Mouse (Mus musculus) testis, adult 2 months (tissue): ENCODE measurements around the gene Tnf. TPM values are rescaled to one million over a fixed set of nuclear protein-coding genes. Genes with fewer than 3 reads are reported as not detected.
A peak's percentile ranks its signal among the peaks of the same experiment; 100 is the strongest.

Experiments used
- H3K27ac ChIP-seq: fragments of 200-500 bp; 2 replicates; pipeline ENCODE4 v1.5.1; 2012; ENCODE audit warnings: low read depth, low read length; ENCODE audit not compliant: control insufficient read depth, insufficient read depth
- H3K27me3 ChIP-seq: fragments of 200-500 bp; 2 replicates; pipeline ENCODE4 v1.6.1; 2012; ENCODE audit warnings: mild to moderate bottlenecking, low read length, moderate library complexity; ENCODE audit not compliant: control insufficient read depth, insufficient read depth
- H3K36me3 ChIP-seq: fragments of 200-500 bp; 2 replicates; pipeline ENCODE4 v1.6.1; 2012; ENCODE audit warnings: mild to moderate bottlenecking, low read length; ENCODE audit not compliant: control insufficient read depth, insufficient read depth
- H3K4me1 ChIP-seq: fragments of 200-500 bp; 2 replicates; pipeline ENCODE4 v1.6.1; 2012; ENCODE audit warnings: low read length; ENCODE audit not compliant: control insufficient read depth, insufficient read depth
- H3K4me3 ChIP-seq: fragments of 200-500 bp; 2 replicates; pipeline ENCODE4 v1.5.1; 2012; ENCODE audit warnings: low read depth, mild to moderate bottlenecking, low read length, moderate library complexity, mixed read lengths; ENCODE audit not compliant: control insufficient read depth
- CTCF ChIP-seq: fragments of 200-500 bp; IDR thresholded peaks from 2 replicates; pipeline ENCODE4 v1.5.1; 2012; ENCODE audit warnings: low read depth, mild to moderate bottlenecking, inconsistent platforms, low read length, moderate library complexity; ENCODE audit not compliant: control insufficient read depth, insufficient read depth, insufficient replicate concordance
- POLR2A ChIP-seq: fragments of 200-500 bp; IDR thresholded peaks from 2 replicates; pipeline ENCODE4 v1.6.1; 2012; ENCODE audit warnings: low read depth, mild to moderate bottlenecking, inconsistent platforms, low read length, moderate library complexity; ENCODE audit not compliant: control insufficient read depth
- polyA plus RNA-seq: library from polyadenylated mRNA; depleted of rRNA; stranded (reverse); fragments of >200 nt; gene quantifications from 2 replicates; pipeline ENCODE4 v1.2.3, GENCODE M21; 2012

Gene Tnf
- polyA plus RNA-seq, 1 experiment = 0.07 TPM

DNA sequence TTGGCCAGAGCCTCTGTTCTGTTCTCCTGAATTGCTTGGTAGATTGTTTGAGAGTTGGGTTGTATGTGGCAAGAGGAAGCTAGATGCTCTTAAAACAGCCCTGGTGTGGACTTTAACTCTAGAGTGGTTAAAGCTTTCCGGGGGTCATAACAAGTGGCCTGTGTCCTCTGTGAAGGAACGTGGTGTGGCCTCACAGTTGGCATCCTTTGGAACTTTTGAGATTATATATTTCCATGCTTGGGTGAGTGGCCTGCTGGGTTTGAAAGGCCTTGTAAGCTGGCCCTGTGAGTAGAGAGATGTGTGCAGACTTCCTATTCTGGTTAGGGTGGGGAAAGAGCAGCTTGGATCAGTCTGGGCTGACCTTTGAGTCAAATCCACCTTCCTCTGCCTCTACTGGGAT, 43.2 kb upstream of the Tnf start:
- no peak for TF ChIP-seq CTCF
- TF ChIP-seq POLR2A = no peak
- Histone ChIP-seq H3K4me3 (no peak overlapping the region), H3K27ac (no peak overlapping the region), H3K4me1 (peaks cover 17% of the 10 kb centered on the region), H3K36me3 (peaks cover 5% of the 10 kb centered on the region), H3K27me3 (no peaks in the 10 kb centered on the region)

DNA sequence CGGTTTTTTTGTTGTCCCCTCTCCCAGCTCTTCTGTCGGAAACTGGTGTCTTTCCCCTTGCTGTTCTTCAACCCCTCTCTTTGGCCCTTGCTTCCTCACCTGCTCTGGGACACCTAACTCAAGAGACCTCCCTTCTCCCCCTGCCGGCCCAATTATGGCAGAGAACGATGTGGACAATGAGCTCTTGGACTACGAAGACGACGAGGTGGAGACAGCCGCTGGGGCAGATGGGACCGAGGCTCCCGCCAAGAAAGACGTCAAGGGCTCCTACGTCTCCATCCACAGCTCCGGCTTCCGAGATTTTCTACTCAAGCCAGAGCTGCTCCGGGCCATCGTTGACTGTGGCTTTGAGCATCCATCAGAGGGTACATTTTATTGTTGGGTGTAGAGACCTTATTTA, 41.3 kb upstream of the Tnf start:
- H3K4me3 ChIP-seq = peak overlapping the region; percentile 92
- peaks cover 18% of the 10 kb centered on the region for H3K4me1 ChIP-seq
- H3K27ac ChIP-seq = peak overlapping the region; percentile 89
- TF ChIP-seq CTCF (no peak), POLR2A (no peak)
- peaks cover 5% of the 10 kb centered on the region for H3K36me3 ChIP-seq
- no peaks in the 10 kb centered on the region for H3K27me3 ChIP-seq

DNA sequence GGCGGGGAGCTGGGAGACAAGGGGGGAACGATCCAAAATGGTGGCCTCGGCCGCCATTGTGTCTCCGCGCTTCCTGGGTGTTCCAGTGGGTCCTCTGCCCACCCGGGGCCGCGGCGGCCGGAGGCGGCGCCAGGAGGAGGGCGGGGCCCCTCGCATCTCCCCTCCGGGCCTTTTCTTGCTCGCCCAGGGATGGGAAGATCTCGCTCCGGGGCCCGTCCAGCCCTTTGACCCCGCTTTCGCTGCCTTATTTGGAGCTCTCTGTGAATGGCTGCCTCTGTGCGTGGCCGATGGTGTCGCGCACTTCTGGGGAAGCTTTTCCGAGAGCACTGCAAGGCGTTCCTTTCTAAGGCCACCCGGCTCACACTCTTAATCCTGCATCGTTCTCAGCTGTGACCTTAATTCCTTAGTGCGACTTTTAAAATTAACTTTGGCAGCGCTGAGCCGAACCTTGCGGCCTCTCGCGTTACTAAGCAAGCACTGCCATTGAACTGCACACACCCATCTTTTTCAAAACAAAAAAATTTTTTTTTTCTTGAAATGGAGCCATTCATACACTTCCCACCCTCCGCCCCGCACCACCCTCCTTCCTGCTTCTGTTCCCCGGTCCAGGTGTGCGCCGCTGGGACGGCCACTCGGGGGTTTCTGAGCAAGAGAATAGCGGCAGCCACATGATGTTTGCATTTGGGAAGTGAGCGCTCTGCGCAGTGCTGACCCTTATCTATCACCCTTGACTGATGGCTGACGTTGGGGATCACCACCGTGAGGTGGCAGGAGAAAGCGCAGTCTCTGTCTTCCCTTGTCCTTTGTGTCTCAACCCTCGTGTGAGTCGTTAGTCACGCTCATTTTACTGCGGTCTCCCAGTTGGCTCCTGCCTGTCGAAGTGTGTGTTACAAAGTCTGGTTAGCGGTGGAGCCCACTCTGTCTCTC, 40.5 kb upstream of the Tnf start:
- Histone ChIP-seq H3K27ac (peak overlapping the region; percentile 89), H3K4me1 (peaks cover 18% of the 10 kb centered on the region), H3K4me3 (peak overlapping the region; percentile 92), H3K27me3 (no peaks in the 10 kb centered on the region), H3K36me3 (peaks cover 5% of the 10 kb centered on the region)
- TF ChIP-seq POLR2A (no peak; the same call in 1 of the 2 replicates), CTCF (no peak)

DNA sequence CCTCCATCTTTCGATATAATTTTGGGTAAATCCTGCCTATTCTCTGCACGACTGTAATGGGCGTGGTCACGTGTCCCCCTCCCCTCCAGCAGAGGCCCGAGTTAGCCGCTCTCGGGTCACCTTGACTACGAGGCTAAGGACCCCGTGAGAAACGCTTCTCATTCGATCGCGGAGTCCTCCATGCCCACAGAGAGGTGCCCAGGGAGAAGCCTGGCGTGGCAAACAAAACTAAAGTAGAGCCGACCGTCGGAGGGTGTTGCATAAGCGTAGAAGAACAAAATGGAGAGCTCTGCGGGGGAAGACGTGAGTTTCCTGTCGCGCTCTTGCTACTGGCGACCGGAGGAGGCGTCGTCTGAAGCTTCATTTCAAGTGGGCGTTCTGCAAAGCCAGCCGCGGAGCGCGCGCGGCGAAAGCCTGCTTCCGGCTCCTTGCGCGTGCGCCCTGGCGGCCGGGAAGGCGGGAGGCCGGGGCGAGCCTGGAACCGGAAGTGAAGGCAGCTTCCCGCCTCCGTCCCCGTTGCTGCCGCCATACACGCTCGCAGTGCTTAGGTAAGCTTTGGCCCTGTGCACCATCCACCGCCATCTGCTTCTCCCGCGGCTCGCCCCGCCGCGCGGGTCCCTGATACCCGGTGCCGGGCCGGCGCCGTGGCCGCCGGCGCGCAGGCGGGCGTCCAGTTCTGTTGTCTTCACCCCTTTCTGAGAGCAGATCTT, 39.7 kb upstream of the Tnf start, which contains the start of gene Ddx39b:
Gene Ddx39b, plus strand, starts transcription at position 442 of the 710 bp plus-strand sequence.
- Histone ChIP-seq H3K36me3 (peaks cover 5% of the 10 kb centered on the region), H3K27ac (peak within 1 kb of the TSS; percentile 90), H3K4me1 (peaks cover 22% of the 10 kb centered on the region), H3K4me3 (peak within 1 kb of the TSS; percentile 92), H3K27me3 (no peaks in the 10 kb centered on the region)
- TF ChIP-seq POLR2A (peak; percentile 92), CTCF (no peak)

DNA sequence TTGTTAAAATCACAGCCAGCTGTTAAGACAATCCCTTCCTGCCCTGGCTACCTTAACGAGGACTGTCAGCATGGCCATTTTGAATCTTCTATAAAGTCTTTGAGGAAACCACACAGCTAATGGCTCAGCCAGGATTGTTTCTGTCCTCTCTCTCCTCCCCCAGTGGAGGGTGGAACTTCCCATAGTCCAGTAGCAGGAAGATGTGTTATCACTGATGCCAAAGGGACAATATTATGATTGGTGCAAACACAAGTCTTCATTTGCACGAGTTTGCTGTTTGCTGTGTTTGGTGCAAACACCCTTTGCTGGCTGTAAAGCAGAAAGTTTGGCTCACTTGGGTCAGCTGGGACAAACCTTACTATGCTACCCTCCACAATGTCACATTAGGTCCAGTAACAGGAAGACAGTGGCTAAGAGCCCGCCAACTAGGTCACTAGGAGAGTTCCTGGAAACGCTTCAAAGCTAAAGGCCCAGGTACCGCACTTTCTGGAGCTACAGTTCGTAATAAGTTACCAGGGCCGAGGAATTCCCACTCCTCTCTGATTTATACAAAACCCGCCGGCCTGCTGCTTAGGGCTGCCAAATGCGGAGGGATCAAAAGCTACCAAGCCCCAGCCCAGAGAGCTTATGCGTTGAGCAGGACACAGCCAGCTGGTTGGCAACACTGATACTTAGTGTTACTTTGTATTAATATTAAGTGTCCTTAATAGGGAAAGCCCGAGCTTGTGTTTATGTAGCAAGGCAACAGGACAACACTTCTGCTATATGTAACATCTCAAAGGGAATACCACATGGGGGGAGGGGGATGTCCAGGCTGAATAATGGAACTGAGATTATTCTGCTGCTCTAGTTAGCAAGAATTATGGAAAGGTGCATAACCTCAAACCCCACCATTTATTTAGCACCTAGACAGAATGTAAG, 38.8 kb upstream of the Tnf start:
- Histone ChIP-seq H3K36me3 (peaks cover 5% of the 10 kb centered on the region), H3K27ac (peak overlapping the region; percentile 90), H3K4me1 (peaks cover 27% of the 10 kb centered on the region), H3K27me3 (no peaks in the 10 kb centered on the region), H3K4me3 (peak overlapping the region; percentile 92)
- TF ChIP-seq POLR2A = no peak
- TF ChIP-seq CTCF = no peak

DNA sequence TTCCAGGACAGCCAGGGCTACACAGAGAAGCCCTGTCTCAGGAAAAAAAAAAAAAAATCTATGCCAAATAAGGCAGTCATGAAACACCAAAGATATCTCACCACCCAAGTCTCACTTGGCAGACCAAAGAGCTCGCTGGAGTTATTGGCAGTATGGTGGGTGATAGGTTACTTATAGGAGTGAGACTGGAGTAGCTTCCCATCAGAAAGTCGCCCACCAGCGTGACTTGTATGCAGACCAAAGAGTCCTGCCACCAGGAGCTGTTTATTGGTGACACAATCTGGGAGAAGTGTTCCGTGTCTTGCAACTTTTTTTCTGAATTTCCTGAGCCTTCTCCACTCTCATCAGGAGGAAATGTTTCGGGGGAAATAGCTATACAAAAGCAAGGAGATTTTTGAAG, 37.9 kb upstream of the Tnf start:
- peaks cover 5% of the 10 kb centered on the region for H3K36me3 ChIP-seq
- H3K27ac ChIP-seq = no peak overlapping the region
- H3K4me3 ChIP-seq = no peak overlapping the region
- peaks cover 30% of the 10 kb centered on the region for H3K4me1 ChIP-seq
- H3K27me3 ChIP-seq = no peaks in the 10 kb centered on the region
- no peak for TF ChIP-seq POLR2A
- no peak for TF ChIP-seq CTCF
